Mouse (Mus musculus) liver (tissue): ENCODE data around the gene Mfsd1.
A peak's percentile ranks its signal among the peaks of the same experiment; 100 is the strongest.

ENCODE experiments used
- DNase-seq: peaks from one replicate; pipeline ENCODE4 v3.0.0-alpha.2; 2020; ENCODE audit warnings: mixed read lengths

The Mfsd1 gene

DNA sequence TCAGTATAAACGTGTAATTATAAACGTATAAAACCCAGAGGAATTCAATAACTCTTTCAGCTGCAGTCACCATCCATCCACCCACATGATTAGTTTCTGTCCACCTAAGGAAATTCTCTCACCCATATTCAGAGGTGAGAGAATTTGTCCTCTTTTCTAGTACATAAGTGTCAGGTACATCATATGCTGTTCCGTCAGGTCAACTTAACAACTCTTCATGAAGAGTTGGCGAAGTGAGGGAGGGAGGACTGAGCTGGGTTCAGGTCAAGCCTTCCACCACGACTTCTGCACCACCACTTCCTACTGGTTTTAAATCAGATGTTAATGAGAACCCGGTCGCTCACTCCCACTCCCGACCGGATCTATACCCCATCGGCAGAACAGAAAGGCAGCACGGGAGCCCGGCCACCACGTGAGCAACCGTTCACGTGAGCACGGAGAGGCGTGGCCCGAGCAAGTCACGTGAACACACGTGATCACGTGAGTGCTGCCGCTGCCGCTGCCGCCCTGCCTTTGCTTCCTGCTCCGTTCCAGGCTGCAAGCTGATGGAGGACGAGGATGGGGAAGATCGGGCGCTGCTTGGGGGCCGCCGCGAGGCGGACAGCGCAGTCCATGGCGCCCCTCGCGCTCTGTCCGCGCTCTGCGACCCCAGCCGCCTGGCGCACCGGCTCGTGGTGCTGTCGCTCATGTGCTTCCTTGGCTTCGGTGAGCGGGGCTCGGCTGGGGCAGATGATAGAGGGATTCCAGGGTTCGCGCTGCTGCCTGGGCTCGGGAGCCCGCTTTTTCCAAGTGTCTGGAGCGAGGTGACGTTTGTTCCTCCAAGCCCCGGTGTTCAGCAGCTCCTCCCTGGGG is at the start of gene Mfsd1:
Mfsd1 (plus strand) TSS at position 469 of the 852 bp plus-strand sequence.
- peak; percentile 93 for DNase-seq

GRCm38 (mm10) chr3:67543630-67544029 is 38.9 kb upstream of the Mfsd1 start:
- DNase-seq = no peak

DNA sequence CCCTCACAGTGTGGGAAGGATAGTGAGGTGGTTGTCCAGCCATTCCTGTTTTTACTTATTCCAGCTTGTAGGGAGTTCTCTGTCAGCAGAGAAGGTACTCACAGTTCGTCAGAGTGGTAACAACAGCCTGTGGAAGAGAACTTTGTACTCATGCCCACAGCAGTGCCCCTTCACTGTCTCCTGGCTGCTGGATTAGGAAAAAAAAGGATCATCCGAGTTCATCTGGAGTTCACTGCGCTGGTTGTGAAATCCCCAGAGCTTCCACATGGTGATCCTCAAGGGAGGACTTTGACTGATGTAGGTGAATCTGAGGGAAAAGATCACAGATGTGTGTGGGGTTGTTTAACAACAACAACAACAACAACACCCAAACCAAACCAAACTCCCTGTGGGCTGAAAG is 31.3 kb upstream of the Mfsd1 start:
- no peak for DNase-seq

GRCm38 (mm10) chr3:67553281-67553680 is 29.3 kb upstream of the Mfsd1 start:
- no peak for DNase-seq

DNA sequence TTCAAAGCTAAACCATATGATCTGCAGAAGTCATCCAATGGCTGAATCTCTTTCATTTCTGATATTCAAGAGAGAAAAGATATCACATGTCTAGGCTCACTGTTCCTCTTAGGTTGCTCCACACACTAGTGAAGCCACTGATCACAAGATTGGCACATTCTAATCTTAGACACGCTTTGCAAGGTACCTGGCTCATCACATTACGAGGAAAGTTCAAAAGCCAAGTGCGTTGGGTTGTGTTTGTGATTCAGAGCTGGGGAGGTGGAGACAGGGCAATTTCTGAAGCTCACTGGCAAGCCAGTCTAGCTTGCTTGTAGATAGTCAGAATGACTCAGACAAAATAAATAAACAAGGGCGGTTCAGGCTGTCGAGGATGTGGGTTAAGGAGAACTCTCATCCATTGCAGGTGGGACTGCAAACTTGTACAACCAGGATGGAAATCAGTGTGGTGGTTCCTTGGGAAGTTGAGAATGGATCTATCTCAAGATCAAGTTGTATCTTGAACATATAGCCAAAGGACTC is 28.6 kb upstream of the Mfsd1 start:
- DNase-seq = no peak

- no peak for DNase-seq
Observed at GRCm38 (mm10) chr3:67555211-67555610, 27.3 kb upstream of the Mfsd1 start.

DNA sequence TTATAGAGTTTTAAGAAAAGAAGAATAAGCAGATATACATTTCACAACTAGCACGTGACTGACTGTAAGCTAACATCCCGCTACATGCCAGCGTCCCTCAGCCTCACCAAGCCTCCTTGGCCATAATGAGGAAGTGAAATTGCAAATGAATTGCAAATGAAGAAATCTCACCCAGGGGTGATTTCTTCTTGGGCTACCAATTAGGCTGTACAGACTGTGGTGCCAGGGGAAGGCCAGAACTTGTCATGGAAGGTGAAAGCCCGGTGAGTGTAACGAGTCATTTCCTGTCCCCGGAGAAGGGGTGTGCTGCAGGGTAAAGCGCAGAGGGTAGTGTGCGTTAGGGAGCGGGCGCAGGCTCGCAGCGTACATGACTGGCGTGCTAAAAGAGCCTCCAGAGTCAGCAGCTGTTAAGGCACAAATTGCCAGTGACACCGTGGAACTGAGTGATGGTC is 25.3 kb upstream of the Mfsd1 start:
- peak; percentile 9 for DNase-seq

DNA sequence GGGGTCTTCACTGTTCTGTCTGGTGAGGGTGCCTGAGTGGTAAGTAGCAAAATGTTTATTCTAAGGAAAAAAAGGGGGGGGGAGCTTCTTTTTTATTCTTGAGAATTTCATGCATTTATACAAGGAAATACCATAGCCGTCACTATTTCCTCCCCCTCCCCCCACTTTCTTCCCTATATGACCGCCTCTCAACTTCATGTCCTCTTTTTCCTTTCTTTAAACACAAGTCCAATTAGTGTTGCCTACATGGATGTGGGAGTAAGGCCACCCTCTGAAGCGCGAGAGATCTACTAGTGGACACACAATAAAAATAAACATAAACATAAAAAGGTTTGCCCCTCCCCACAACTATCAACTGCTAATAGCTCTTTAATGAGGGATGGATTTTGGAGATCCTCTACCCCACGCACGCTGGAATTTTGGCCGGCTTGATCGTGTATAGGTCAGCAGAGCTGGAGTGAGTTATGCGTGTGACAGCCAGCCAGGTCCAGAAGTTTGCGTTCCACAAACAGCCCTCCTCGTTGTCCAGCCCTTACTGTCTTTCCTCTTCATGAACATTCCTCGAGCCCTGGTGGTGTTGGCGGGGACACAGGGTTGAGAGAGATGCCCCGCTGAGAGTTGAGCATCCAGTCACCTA is 24.7 kb upstream of the Mfsd1 start:
- no peak for DNase-seq

- DNase-seq = peak; percentile 33
Observed at GRCm38 (mm10) chr3:67564731-67565357, 17.7 kb upstream of the Mfsd1 start.

DNA sequence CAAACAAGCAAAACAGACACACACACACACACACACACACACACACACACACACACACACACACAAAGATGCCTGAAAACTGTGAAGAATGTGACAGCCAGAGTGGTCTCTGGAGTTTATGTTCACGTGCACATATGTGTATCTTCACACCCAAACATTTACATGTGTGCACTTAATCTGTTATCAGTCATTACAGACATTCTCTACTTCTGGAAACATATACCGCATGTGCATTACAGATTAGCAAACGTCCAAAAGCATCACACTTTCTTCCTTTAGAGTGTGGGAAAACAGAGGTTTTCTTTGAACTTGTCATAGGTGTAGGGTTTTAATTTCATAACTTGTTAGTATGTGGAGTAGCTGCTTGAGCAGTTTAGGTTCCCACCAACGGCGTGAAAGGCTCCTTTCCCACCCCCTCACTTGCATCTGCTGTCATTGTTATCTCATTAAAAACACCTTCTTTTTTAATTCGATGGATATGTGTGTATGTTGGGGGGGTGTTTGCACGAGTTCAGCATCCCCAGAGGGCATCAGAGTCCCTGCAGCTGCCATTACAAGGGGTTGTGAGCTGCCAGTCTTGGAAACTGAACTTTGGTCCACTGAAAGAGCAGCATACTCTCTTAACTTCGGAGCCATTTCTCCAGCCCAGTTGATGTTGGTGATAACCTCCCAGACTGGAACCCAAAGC is 16.9 kb upstream of the Mfsd1 start:
- peak; percentile 5 for DNase-seq

- DNase-seq = peak; percentile 72
Observed at GRCm38 (mm10) chr3:67568015-67568618, 14.4 kb upstream of the Mfsd1 start.

GRCm38 (mm10) chr3:67572918-67573317 is 9.6 kb upstream of the Mfsd1 start:
- peak; percentile 25 for DNase-seq

GRCm38 (mm10) chr3:67573523-67573922 is 9.0 kb upstream of the Mfsd1 start:
- DNase-seq = no peak

- no peak for DNase-seq
Observed at GRCm38 (mm10) chr3:67576248-67576647, 6.3 kb upstream of the Mfsd1 start.

DNA sequence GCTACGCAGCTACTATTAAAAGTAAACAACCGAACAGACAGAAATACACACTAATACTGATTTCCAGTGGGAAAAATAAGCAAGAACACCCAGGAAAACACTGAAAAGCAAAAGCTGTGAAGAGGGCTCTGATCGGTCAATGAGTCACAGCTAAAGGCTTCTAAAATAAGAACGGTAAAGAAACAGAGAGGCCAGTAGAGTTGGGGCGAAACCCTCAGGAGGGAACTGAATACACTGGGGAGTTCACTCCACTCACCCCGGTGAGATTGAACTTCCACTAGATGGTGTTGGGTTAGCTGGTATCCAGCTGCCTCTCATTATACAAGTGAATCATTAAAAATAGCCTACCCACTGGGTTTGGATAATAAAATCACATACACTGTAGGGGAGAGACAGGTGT is 5.8 kb upstream of the Mfsd1 start:
- DNase-seq = no peak

- DNase-seq = no peak
Observed at GRCm38 (mm10) chr3:67583125-67583845, 744 bp downstream of the Mfsd1 start.

DNA sequence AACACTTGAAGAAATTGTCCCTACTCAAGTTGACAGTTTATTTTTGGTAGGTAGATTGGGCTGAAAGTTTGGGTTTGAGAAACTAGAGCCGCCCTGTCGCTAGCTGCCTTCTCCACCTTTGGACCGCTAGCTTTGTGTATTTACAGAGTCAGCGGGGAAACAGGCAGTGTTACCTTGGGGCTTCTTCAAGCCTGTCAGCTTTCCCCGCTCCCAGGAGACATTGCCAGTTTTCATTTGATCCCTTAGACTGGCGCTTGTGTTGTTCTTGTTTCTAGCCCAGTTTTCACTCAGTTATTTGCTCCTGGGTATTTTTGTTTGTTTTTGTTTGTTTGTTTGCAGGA is 1.3 kb downstream of the Mfsd1 start:
- DNase-seq = no peak

- DNase-seq = no peak
Observed at GRCm38 (mm10) chr3:67586511-67586910, 4.0 kb downstream of the Mfsd1 start.

DNA sequence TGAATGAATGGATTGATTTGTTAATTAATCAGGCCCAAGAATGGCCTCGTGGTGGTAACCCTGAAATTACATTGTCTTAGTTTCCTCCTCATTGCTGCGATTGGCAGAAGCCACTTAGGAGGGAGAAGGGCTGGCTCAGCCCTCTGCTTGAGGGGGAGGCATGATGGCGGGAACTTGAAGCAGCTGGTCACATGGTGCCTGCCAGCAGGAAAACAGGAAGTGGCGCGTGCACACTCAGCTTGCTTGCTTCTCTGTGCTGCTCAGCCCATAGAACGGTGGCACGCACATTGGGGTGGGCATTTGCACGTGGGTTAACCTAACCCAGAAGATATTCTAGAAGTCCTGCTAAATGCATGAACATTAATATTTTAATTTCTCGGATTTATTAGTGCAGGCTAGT is 4.9 kb downstream of the Mfsd1 start:
- DNase-seq = peak; percentile 9

DNA sequence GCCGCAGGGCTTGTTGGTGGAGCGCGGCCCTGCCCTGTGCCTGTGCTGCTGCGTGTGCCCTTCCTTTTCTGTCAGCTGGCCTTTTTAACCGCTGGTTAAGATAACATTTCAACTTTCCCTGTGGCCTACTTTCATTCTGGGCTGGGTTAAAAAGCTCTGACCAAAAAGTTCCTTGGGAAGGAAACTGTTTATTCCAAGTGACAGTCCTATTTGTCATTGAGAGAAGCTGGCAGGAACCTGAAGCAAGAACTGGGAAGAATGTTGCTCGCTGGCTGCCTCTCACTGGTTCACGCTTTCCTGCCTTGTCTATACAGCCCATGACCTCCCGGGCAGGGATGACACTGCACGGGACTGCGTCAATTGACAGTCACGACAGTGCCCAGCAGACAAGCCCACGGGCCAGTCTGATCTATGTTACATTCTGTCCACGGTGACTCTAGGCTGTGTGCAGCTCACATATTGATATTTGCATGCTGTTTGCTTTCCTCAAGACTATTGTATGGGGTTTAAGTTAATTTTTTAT is 19.1 kb downstream of the Mfsd1 start:
- no peak for DNase-seq

GRCm38 (mm10) chr3:67618222-67618621 is 35.7 kb downstream of the Mfsd1 start:
- no peak for DNase-seq

- DNase-seq = no peak
Observed at GRCm38 (mm10) chr3:67624629-67625028, 42.1 kb downstream of the Mfsd1 start.
